Mouse (Mus musculus) right cerebral cortex, postnatal 10 days (tissue): ENCODE results near the gene Armh2.
"Not testable (repeated sequence)": the region's sequence is repeated elsewhere in the genome, so short reads cannot be mapped to it uniquely, and the experiment has no call there.

Source experiments
- DNase-seq, 2 experiments: peaks; one replicate each; pipeline ENCODE4 v3.0.0; 2021; ENCODE audit warnings: low spot score in 2 of 2

The Armh2 gene

DNA sequence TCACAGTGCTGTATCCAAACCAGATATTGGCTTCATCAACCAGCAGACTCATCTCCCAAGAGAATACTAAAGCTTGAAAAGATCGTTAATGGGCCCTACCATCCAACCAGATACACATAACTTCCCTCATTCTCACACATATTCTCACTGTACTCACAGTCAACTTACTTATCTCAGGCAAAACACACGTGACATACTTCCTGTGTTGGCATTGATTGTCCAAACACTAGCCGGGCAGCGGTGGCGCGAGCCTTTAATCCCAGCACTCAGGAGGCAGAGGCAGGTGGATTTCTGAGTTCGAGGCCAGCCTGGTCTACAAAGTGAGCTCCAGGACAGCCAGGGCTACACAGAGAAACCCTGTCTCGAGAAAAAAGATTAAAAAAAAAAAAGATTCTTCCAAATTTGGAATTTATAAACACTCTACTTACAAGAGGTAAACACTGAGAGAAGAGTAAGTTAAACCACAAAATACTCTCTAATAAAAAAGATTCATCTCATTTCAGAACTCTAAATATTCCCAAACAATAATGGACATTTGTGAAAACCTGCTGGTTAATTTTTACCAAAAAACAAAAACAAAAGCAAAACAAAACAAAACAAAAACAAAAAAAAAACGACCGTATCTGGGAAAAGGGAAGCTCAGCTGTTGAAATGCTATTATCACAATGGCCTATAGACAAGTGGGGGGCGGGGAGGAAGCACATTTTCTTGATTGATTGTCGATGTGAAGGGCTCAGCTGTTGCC, 17.0 kb downstream of the Armh2 start:
- DNase-seq = no peak

DNA sequence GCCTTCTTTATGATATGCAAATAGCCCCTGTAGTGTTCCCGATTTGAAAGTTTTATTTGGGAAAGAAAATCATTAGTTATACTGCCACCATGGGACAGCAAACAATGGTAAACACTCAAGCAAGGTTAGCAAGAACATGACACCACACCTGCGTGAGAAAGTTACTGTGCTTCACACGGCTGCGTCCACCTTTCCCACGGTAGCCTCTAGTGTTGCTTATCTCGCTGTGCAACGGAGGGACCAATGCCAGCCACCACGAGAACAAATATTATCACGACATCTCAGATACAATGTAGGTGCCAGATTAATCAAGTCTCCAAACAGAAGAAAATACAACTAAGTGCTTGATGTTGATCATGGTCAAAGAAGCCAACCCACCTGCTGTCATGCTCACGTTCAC, 18.4 kb downstream of the Armh2 start:
- no peak for DNase-seq

GRCm38 (mm10) chr13:24760351-24760870, 19.4 kb downstream of the Armh2 start:
- no peak for DNase-seq

DNA sequence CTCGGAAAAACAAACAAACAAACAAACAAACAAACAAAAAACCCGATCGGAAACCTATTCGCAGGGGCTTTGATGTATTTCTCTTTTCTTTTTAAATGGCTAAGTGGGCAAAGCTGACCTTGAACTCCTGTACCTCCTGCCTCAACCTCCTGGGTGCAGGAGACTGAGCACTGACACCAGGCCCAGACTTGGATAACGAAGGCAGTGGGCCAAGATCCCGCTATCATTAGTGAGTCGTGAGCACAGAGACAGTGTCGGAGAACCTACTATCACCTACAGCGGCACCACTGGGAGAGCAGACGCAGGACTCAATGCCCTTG, 20.0 kb downstream of the Armh2 start:
- no peak for DNase-seq

DNA sequence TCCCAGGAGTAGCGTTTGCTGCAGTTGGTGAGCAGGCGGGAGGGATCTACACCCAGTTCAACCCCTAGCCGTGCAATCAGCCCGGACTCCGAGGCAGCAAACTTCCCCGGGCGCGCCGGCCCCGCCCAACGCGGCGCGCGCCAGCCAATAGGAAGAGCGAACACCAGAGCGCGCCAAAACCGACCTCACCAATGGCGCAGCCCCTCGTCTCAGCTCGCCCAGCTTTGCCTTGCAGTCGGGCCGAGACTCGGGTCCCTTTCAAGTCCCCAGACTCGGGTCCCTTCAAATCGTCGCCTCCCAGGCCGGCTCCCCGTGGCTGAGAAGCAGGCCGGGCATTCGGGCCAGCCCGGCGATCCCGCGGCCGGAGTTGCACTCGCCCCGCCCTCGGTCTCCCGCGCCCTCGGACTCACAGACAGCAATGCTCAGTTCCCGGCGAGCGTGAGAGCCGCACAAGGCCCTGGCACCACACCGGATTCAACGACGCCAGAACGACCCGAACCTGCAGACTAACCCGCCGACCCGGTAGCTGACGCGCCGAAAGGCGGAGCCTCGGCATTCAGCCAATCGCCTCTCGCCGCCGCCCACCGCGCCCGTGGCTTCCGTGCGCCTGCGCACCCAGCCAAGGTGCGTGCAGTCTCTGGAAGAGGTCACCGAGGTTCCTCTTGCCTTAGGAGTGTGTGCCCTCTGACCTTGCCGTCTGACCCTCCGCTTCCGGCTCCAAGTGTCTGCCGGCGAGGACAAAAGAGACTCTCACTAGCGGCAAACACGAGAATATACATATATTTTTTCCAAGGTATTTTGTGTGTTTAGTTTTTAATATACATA, 20.6 kb downstream of the Armh2 start, which contains the start of gene Gmnn:
TSS of gene Gmnn (minus strand) at position 521 of the 825 bp plus-strand sequence.
- peak; percentile 88 to 90 for DNase-seq

DNA sequence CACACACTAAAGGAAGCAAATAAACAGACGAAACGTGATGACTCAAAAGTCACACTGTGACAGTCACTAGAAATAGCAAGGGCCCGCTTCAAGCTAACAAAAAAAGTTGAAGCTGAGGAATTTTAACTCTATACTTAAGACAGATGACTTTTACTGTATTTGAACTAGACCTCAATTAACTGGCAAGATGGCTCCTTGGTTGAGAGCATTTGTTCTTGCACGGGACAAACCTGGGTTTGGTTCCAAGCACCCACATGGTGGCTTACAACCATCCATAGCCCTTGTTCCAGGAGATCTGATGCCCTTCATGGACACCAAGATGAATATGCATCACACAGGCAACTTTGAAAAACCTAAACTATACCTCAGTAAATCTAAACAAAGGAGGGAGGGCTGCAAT, 21.2 kb downstream of the Armh2 start:
- no peak for DNase-seq

GRCm38 (mm10) chr13:24767809-24768208, 26.8 kb downstream of the Armh2 start:
- not testable (repeated sequence) for DNase-seq

- not testable (repeated sequence) for DNase-seq
Measured at GRCm38 (mm10) chr13:24771482-24771881, 30.4 kb downstream of the Armh2 start.

DNA sequence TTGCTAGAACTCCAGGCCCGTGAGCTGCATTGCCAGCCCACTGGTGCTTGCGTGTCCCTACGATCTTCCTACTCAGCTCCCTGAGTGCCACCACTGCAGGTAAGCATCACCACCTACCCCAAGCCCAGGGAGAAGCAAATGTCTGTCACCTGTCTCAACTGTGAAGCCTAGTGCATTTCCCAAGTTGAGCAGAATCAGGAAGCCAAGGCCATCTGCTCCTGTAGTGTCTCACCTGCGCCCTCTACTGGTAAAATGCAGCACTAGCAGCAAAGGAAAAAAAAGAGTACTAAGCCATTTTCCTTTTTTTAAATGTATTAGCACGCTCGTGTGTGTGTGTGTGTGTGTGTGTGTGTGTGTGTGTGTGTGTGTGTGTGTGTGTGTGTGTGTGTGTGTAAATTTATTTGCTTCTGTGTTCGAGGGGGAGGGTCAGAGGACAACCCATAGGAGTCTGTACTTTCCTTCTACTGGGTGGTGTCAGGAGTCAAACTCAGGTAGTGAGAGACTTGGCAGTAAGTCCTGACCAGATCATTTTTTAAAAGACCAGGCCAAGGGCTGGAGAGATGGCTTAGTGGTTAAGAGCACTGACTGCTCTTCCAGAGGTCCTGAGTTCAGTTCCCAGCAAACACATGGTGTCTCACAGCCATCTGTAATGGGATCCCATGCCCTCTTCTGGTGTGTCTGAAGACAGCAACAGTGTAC, 35.3 kb downstream of the Armh2 start:
- peak; percentile 59 to 68 for DNase-seq

DNA sequence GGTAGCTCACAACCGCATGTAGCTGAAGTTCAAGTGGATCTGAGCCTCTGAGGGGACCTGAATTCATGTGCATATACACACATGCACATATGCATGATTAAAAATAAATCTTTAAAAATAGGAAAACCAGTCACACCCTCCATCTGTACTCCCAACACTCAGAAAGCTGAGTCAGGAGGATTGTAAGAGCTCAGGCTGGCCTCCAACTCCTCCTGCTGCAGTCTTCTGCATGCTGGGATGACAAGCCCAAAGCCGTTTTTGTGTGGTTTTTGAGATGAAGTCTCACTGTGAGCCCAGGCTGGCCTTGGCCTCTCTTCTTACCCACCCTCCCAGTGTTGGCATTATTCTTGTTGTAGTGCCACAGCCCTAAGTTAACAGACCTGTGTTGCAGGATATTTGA, 37.0 kb downstream of the Armh2 start:
- no peak for DNase-seq

GRCm38 (mm10) chr13:24778706-24779380, 37.8 kb downstream of the Armh2 start:
- DNase-seq = no peak

DNA sequence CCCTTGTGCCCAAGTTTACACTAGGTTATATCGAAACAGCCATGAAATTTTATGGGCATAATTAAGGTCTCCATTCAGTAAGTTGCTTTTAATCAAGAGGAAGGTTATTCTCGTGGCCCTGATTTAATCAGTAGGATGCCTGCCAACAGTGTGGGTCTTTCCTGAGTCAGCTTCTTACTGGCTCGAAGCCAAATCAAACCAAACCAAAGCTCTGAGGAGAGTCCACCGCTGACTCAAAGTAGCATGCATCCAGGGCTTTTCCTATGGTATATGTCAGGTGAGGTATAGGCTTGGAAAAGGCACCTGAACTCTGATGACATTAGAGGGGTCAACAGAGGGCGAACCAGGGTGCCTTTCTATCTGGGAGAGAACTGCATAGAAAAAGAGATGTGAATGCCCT, 40.9 kb downstream of the Armh2 start:
- DNase-seq = peak in 1 of 2 experiments; percentile 29

DNA sequence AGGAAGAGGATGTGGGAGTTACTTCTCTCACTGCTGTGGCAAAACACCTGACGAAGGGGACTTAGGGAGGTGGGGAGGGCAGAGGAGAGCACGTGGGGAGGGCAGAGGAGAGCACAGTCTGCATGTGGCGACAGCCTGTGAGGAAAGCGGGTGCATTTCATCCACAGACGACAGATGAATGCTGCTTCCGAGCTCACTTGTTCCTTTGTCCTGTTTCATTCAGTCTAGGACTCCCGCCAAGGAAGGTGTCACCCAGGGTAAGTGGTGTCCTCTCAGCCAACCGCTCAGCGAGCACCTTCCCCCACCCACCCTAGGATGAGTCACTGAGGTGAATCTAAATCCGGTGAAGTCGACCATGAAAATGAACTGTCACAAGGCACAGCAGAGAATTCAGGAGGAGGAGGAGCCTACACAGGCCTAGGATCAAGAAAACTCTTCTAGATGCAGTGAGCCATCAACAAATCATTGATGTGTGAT, 45.0 kb downstream of the Armh2 start:
- peak in 1 of 2 experiments; percentile 36 for DNase-seq

GRCm38 (mm10) chr13:24787477-24787876, 46.4 kb downstream of the Armh2 start:
- DNase-seq = peak in 1 of 2 experiments; percentile 20

DNA sequence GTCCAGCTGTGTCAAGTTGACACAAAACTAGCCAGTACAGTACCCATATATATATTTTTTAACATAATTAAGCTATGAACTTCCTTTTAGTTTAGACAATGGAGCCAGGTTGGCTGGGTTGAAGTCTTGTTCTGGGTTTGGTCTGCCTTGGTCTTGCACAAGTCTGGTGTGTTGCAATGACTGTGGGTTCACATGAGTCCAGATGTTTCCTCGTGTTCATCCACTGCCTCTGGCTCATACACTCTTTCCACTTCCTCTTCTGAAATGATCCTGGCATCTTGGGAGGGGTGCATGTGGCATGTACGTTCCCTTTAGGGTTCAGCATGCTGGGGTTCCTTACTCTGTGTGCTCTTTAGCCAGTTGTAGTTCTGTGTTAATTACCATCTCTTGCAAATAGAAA, 50.3 kb downstream of the Armh2 start:
- DNase-seq = no peak

GRCm38 (mm10) chr13:24792411-24793045, 51.5 kb downstream of the Armh2 start:
- DNase-seq = no peak
